In the genomic region with DNA sequence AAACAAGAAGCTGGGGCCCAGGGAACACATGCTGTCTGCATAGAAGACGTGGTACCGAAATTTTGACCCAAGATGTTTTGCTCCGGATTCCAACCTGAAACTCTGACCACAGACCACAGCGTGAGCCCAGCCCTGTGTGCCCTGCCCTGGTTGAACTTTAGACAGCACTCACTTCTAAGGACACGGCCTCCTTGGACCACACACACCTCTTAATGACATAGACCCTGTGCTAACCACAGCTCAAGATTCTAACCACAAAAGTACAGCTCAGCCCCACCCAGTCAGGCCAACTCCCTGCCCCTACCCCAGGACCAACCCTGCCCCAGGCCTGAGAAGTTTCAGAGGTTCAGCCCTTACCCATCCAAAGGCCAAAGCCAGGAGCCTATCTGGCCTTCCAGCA, we compare ENCODE assay signal across 14 mouse cellular contexts.
"Had no signal": no experiment of that assay in that cellular context is flagged by ENCODE, and none has a peak within 500 bp of the region (broad histone marks: within the 10 kb centered on the region; RNA-seq: fewer than 3 reads in every experiment).

No protein-coding gene starts in this region.

- H3K36me3 ChIP-seq: midbrain, embryonic 15.5 days had no signal

- ATAC-seq: midbrain, embryonic 15.5 days had no signal

- H3K4me1 ChIP-seq: midbrain, embryonic 15.5 days had no signal

- H3K4me2 ChIP-seq: kidney, embryonic 15.5 days; limb, embryonic 15.5 days; liver, embryonic 13.5 days; midbrain, embryonic 11.5 days; midbrain, embryonic 15.5 days had no signal

- H3K27me3 ChIP-seq: kidney, embryonic 15.5 days; limb, embryonic 15.5 days; liver, embryonic 13.5 days; midbrain, embryonic 15.5 days had no signal

- DNase-seq: kidney, adult 2 months; kidney, postnatal 14 days; liver, embryonic 13.5 days; lung, adult 18-20 months; lung, postnatal 36 days; right cerebral cortex, adult 18-20 months; thymus, adult 2 months; thymus, postnatal 25 days had no signal

- H3K9ac ChIP-seq: kidney, embryonic 15.5 days; limb, embryonic 15.5 days; liver, embryonic 13.5 days; midbrain, embryonic 15.5 days had no signal

- H3K9me3 ChIP-seq: kidney, embryonic 15.5 days; limb, embryonic 15.5 days; liver, embryonic 13.5 days; midbrain, embryonic 15.5 days had no signal

- H3K27ac ChIP-seq: kidney, embryonic 15.5 days; left cerebral cortex, adult 2 months; limb, embryonic 15.5 days; liver, embryonic 13.5 days; midbrain, embryonic 15.5 days had no signal

- H3K4me3 ChIP-seq: kidney, embryonic 15.5 days; left cerebral cortex, adult 2 months; limb, embryonic 15.5 days; liver, embryonic 13.5 days; megakaryocyte, embryonic 14.5 days; midbrain, embryonic 15.5 days had no signal
